Mouse (Mus musculus): Measurements from ENCODE around the gene Cop1. TPM values are rescaled to one million over a fixed set of nuclear protein-coding genes. Genes with fewer than 3 reads are reported as not detected.

The Cop1 gene
- polyA plus RNA-seq, 1 experiment from 2014 or later: 12.7 TPM

DNA sequence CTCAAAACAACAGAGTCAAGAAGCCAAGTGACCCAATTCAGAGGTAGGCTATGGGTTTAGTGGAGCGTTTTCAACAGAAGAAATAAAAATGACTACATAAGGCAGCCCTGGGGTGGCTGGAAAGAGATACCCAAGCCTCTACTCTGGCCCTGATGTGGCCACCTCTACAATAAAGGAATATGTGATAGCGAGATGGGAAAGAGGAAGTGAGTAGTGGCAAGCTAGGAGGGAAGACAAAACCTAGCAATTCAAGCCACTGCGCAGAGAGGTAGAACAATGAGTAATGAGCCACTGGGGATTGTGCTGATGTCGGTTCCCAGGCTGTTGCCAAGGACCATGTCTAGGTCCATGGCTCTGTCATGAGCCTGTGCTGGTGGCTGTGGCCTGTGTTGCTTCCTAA, 102.0 kb downstream of the Cop1 start:
- 81% methylated on average over 4 of the region's 4 CpGs for WGBS
- no peak overlapping the region for H3K4me2 ChIP-seq (ENCODE audit: low read length)
- no peak overlapping the region for H3K9ac ChIP-seq (ENCODE audit: low read depth, low read length)
- no peaks in the 10 kb centered on the region for H3K9me3 ChIP-seq (ENCODE audit: control insufficient read depth, low read length)
- H3K27ac ChIP-seq (ENCODE audit: low read depth, low read length): no peak overlapping the region
- peaks cover 12% of the 10 kb centered on the region for H3K36me3 ChIP-seq (ENCODE audit: control insufficient read depth, insufficient read depth, low read length)
- H3K4me1 ChIP-seq (ENCODE audit: control insufficient read depth, insufficient read depth, low read depth, low read length): no peaks in the 10 kb centered on the region
- no peak overlapping the region for H3K4me3 ChIP-seq (ENCODE audit: low read length)
- H3K27me3 ChIP-seq (replicated peaks; ENCODE audit: control insufficient read depth, insufficient read depth, low read length): no peaks in the 10 kb centered on the region
- no peak for ATAC-seq

DNA sequence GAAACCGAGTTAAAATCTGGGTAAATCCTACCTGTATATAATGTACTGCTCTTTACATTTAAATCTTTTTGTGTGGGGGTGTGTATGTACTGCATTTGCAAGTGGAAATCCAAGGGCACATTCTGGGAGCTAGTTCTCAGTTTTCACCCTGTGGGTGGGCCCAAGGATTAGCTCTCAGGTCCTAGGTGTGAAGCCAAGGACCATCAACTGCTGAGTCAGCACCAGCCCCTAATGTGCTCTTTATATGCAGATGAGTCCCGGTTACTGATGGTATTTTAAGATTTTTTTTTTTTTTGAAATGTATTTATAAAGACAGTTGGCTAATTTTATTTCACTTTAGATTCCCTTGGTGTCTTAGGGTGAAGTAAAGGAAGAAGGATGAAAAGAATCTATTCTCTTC, 110.2 kb downstream of the Cop1 start:
- WGBS: 66% methylated on average over 2 of the region's 2 CpGs
- no peak overlapping the region for H3K4me3 ChIP-seq (ENCODE audit: low read length)
- H3K4me2 ChIP-seq (ENCODE audit: low read length): no peak overlapping the region
- H3K27me3 ChIP-seq (replicated peaks; ENCODE audit: control insufficient read depth, insufficient read depth, low read length): no peaks in the 10 kb centered on the region
- no peaks in the 10 kb centered on the region for H3K4me1 ChIP-seq (ENCODE audit: control insufficient read depth, insufficient read depth, low read depth, low read length)
- peaks cover 11% of the 10 kb centered on the region; the same call in 1 of the 2 replicates for H3K36me3 ChIP-seq (ENCODE audit: control insufficient read depth, insufficient read depth, low read length)
- H3K27ac ChIP-seq (ENCODE audit: low read depth, low read length): no peak overlapping the region
- no peaks in the 10 kb centered on the region for H3K9me3 ChIP-seq (ENCODE audit: control insufficient read depth, low read length)
- no peak overlapping the region for H3K9ac ChIP-seq (ENCODE audit: low read depth, low read length)
- ATAC-seq: no peak

DNA sequence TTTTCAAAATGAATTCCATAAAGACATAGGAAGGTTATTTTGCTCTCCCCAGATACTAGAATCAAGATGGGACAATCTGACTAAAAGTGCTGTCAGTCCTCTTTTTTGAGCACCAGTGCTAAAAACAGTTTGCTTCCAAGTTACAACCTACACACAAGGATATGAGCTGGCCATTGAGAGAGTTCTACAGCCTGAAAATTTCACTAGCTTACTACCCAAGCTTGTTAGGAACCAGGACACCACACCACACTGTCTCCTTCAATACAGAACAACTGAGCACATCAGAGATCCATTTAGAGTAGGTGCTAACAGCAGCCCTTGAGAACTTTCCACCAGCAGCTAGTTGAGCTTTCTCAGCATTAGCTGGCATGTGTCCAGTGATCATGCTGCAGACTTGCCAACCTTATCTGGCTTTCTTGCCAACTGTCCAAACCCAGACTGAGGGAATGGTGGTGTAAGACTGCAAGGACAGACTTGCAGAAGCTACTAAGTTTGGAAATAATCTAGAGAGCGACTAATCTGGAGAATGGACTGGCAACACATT, 123.0 kb downstream of the Cop1 start:
- Histone ChIP-seq H3K27ac (ENCODE audit: low read depth, low read length) (no peak overlapping the region), H3K4me1 (ENCODE audit: control insufficient read depth, insufficient read depth, low read depth, low read length) (no peaks in the 10 kb centered on the region), H3K36me3 (ENCODE audit: control insufficient read depth, insufficient read depth, low read length) (peaks cover 8% of the 10 kb centered on the region; the same call in 1 of the 2 replicates), H3K4me2 (ENCODE audit: low read length) (no peak overlapping the region), H3K9me3 (ENCODE audit: control insufficient read depth, low read length) (peaks cover under 1% of the 10 kb centered on the region), H3K27me3 (replicated peaks; ENCODE audit: control insufficient read depth, insufficient read depth, low read length) (no peaks in the 10 kb centered on the region), H3K4me3 (ENCODE audit: low read length) (no peak overlapping the region), H3K9ac (ENCODE audit: low read depth, low read length) (no peak overlapping the region)
- WGBS: 98% methylated on average over 1 of the region's 1 CpGs
- ATAC-seq: no peak

DNA sequence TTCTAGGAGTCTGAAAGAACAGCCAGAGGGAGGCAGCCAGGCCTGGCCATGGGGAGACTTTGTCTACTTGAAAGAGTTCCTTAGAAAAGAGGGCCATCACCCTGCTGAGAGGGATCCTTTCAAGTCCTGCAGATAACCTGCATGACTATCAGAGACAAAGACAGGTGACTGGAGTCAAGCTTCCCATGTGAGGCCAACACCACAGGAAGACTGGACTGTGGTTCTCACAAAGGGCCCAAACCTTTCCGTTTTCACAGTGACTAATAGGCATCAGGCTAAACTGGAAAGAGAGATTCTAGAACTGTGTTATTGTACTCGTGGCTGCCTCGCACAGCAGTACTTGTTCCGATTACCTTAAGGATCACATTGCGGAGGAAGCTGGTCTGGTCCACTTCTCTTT, 126.6 kb downstream of the Cop1 start:
- no peak overlapping the region for H3K27ac ChIP-seq (ENCODE audit: low read depth, low read length)
- no peak for ATAC-seq
- H3K9me3 ChIP-seq (ENCODE audit: control insufficient read depth, low read length): peaks cover 3% of the 10 kb centered on the region
- H3K27me3 ChIP-seq (replicated peaks; ENCODE audit: control insufficient read depth, insufficient read depth, low read length): no peaks in the 10 kb centered on the region
- H3K4me2 ChIP-seq (ENCODE audit: low read length): no peak overlapping the region
- no peak overlapping the region for H3K9ac ChIP-seq (ENCODE audit: low read depth, low read length)
- H3K36me3 ChIP-seq (ENCODE audit: control insufficient read depth, insufficient read depth, low read length): 0 out of 2 replicates have a peak, but pooled peaks cover 2% of the 10 kb centered on the region
- 66% methylated on average over 5 of the region's 5 CpGs for WGBS
- no peaks in the 10 kb centered on the region for H3K4me1 ChIP-seq (ENCODE audit: control insufficient read depth, insufficient read depth, low read depth, low read length)
- H3K4me3 ChIP-seq (ENCODE audit: low read length): no peak overlapping the region

DNA sequence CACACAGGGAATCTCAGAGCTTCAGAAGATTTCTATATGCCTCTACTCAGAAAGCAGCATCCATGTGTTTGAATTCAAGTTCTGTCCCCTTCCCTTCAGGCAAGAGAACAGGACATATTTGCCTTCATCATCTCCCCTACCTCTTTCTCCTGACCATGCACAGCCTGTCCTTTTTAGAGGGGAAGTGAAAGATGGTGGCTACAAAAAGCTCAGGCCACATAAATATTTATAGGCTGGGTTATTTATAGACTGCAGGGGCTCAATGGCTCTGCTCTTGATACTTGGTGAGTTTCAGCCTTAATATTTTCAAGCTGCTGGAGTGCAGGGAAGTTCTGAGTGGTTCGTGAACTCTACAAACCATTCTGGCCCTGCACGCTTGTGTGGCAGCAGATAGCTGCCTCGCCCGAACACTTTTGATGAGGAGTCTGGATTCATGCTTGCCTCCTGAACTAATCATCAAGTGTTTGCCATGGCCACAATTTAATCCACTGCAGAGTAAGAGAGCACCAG, 139.8 kb downstream of the Cop1 start:
- ATAC-seq: no peak
- Histone ChIP-seq H3K4me2 (ENCODE audit: low read length) (no peak overlapping the region), H3K4me1 (ENCODE audit: control insufficient read depth, insufficient read depth, low read depth, low read length) (no peaks in the 10 kb centered on the region), H3K27ac (ENCODE audit: low read depth, low read length) (no peak overlapping the region), H3K36me3 (ENCODE audit: control insufficient read depth, insufficient read depth, low read length) (no peaks in the 10 kb centered on the region), H3K27me3 (replicated peaks; ENCODE audit: control insufficient read depth, insufficient read depth, low read length) (no peaks in the 10 kb centered on the region), H3K4me3 (ENCODE audit: low read length) (no peak overlapping the region), H3K9me3 (ENCODE audit: control insufficient read depth, low read length) (peaks cover 3% of the 10 kb centered on the region; the same call in 1 of the 2 replicates), H3K9ac (ENCODE audit: low read depth, low read length) (no peak overlapping the region)
- WGBS: 84% methylated on average over 4 of the region's 4 CpGs

DNA sequence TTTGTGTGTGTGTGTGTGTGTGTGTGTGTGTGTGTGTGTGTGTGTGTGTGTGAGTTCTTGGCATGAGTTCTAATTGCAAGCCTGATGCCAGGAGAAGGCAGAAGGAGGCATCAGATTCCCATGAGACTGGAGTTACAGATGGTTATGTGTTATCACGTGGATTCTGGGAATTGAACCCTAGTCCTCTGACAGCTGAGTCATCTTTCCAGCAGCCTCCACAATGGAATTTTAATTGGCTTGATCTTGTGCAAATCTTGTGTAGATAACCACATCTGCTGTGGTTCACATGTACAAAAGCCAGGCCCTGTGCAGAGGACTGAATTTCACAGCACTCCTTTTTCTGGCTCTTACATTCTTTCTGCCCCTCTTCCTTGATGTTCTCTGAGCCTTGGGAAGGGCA, 150.1 kb downstream of the Cop1 start:
- no peaks in the 10 kb centered on the region for H3K9me3 ChIP-seq (ENCODE audit: control insufficient read depth, low read length)
- ATAC-seq: no peak
- H3K27ac ChIP-seq (ENCODE audit: low read depth, low read length): no peak overlapping the region
- H3K9ac ChIP-seq (ENCODE audit: low read depth, low read length): no peak overlapping the region
- H3K4me3 ChIP-seq (ENCODE audit: low read length): no peak overlapping the region
- WGBS: 80% methylated on average over 1 of the region's 1 CpGs
- H3K4me1 ChIP-seq (ENCODE audit: control insufficient read depth, insufficient read depth, low read depth, low read length): no peaks in the 10 kb centered on the region
- H3K4me2 ChIP-seq (ENCODE audit: low read length): no peak overlapping the region
- no peaks in the 10 kb centered on the region for H3K27me3 ChIP-seq (replicated peaks; ENCODE audit: control insufficient read depth, insufficient read depth, low read length)
- H3K36me3 ChIP-seq (ENCODE audit: control insufficient read depth, insufficient read depth, low read length): no peaks in the 10 kb centered on the region

DNA sequence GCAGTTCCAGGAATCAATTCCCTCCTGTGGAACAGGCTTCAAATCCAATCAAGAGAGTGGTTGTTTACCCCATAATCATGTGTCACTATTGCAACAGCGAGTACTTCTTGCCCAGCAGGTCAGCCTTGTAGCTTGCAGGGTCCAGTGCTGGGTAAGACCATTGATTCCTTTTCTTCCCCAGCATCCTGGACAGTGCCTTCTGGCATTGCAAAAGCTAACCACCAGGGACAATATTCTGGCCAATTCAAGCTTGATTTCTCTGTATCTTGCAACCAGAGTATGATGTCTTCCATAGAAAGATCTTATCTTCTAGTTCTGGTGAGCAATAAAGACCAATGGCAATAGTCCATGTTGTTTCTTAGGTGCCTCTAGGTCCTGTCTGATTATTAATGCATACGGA, 150.8 kb downstream of the Cop1 start:
- no peak overlapping the region for H3K27ac ChIP-seq (ENCODE audit: low read depth, low read length)
- no peak for ATAC-seq
- H3K4me2 ChIP-seq (ENCODE audit: low read length): no peak overlapping the region
- H3K9me3 ChIP-seq (ENCODE audit: control insufficient read depth, low read length): no peaks in the 10 kb centered on the region
- no peak overlapping the region for H3K4me3 ChIP-seq (ENCODE audit: low read length)
- no peak overlapping the region for H3K9ac ChIP-seq (ENCODE audit: low read depth, low read length)
- no peaks in the 10 kb centered on the region for H3K27me3 ChIP-seq (replicated peaks; ENCODE audit: control insufficient read depth, insufficient read depth, low read length)
- H3K4me1 ChIP-seq (ENCODE audit: control insufficient read depth, insufficient read depth, low read depth, low read length): no peaks in the 10 kb centered on the region
- WGBS: 86% methylated on average over 2 of the region's 2 CpGs
- H3K36me3 ChIP-seq (ENCODE audit: control insufficient read depth, insufficient read depth, low read length): no peaks in the 10 kb centered on the region

DNA sequence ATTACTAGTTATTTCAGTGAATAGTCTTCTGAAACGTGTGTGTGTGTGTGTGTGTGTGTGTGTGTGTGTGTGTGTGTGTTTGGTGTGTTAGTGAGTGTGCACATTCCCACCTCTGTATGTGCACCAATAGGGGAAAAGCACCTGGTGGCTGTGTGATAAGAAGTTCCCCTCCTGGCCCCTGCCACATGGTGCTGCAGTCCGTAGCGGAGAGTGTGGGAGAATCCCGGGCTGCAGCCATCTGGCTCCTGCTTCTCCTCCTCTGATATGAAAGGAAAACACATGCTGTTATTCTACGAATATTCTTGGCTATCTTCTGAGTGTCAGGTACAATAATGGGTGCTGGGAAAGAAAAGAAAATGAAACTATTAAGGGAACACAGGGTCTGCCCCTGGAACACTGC, 154.3 kb downstream of the Cop1 start:
- no peaks in the 10 kb centered on the region for H3K27me3 ChIP-seq (replicated peaks; ENCODE audit: control insufficient read depth, insufficient read depth, low read length)
- peaks cover 6% of the 10 kb centered on the region for H3K4me1 ChIP-seq (ENCODE audit: control insufficient read depth, insufficient read depth, low read depth, low read length)
- no peak overlapping the region for H3K9ac ChIP-seq (ENCODE audit: low read depth, low read length)
- no peak overlapping the region for H3K4me2 ChIP-seq (ENCODE audit: low read length)
- no peak overlapping the region for H3K4me3 ChIP-seq (ENCODE audit: low read length)
- WGBS: 50% methylated on average over 5 of the region's 5 CpGs
- H3K27ac ChIP-seq (ENCODE audit: low read depth, low read length): no peak overlapping the region
- H3K36me3 ChIP-seq (ENCODE audit: control insufficient read depth, insufficient read depth, low read length): no peaks in the 10 kb centered on the region
- no peak for ATAC-seq
- no peaks in the 10 kb centered on the region for H3K9me3 ChIP-seq (ENCODE audit: control insufficient read depth, low read length)

DNA sequence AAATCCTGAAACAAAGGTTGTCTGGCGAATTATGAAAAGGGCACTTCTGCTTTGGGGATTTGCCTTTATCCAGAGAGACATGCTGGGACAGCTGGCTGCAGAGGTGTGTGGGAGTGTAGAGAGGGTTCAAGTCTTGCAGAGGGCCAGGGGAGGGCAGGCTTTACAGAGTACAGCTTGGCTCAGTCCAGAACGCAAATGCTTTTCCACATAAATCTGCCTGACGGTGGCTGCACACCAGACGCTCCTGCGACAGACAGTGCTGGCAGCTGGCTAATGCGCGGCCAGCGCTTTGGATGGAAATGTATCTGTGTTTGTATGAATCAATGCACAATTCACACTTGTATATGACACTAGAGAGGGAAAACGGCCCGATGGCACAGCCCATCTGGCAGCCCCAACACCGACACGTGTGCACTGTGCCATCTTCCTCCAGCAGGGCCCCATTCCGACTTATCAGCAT, 156.5 kb downstream of the Cop1 start:
- WGBS: 43% methylated on average over 13 of the region's 13 CpGs
- H3K4me2 ChIP-seq (ENCODE audit: low read length): no peak overlapping the region
- no peaks in the 10 kb centered on the region for H3K9me3 ChIP-seq (ENCODE audit: control insufficient read depth, low read length)
- no peak overlapping the region for H3K27ac ChIP-seq (ENCODE audit: low read depth, low read length)
- peaks cover 12% of the 10 kb centered on the region for H3K4me1 ChIP-seq (ENCODE audit: control insufficient read depth, insufficient read depth, low read depth, low read length)
- H3K9ac ChIP-seq (ENCODE audit: low read depth, low read length): no peak overlapping the region
- H3K27me3 ChIP-seq (replicated peaks; ENCODE audit: control insufficient read depth, insufficient read depth, low read length): no peaks in the 10 kb centered on the region
- ATAC-seq: peak; percentile 85
- H3K36me3 ChIP-seq (ENCODE audit: control insufficient read depth, insufficient read depth, low read length): no peaks in the 10 kb centered on the region
- H3K4me3 ChIP-seq (ENCODE audit: low read length): no peak overlapping the region
